Mouse (Mus musculus) spleen, adult 2 months (tissue): Measurements from ENCODE around the gene Wdr20.

Experiments used
- CTCF ChIP-seq: fragments of 200-500 bp; IDR thresholded peaks from 2 replicates; pipeline ENCODE4 v1.5.1; 2011; ENCODE audit warnings: mild to moderate bottlenecking, inconsistent platforms; ENCODE audit not compliant: insufficient read depth, insufficient read length, insufficient replicate concordance; ENCODE audit errors: extremely low read depth
- POLR2A ChIP-seq: fragments of 200-500 bp; IDR thresholded peaks from 2 replicates; pipeline ENCODE4 v1.6.1; 2011; ENCODE audit warnings: low read depth, low read length, inconsistent platforms

DNA sequence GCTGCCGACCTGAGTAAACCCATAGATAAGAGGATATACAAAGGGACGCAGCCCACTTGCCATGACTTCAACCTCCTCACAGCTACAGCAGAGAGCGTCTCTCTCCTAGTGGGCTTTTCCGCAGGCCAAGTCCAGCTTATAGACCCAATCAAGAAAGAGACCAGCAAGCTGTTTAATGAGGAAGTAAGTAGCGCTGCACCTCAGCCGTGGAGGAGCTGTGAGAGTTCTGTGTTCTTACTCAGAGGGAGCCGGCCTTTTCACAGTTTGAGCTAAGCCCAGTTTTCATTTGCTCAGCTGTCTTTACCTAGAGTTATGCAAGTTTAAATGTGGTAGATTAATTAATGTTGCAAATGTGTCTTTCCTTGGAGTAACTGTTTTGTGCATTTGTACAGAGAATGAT, 41.6 kb downstream of the Wdr20 start:
- TF ChIP-seq CTCF (no peak), POLR2A (no peak)
